7 mouse cellular contexts compared by ENCODE assay signal in the genomic region with DNA sequence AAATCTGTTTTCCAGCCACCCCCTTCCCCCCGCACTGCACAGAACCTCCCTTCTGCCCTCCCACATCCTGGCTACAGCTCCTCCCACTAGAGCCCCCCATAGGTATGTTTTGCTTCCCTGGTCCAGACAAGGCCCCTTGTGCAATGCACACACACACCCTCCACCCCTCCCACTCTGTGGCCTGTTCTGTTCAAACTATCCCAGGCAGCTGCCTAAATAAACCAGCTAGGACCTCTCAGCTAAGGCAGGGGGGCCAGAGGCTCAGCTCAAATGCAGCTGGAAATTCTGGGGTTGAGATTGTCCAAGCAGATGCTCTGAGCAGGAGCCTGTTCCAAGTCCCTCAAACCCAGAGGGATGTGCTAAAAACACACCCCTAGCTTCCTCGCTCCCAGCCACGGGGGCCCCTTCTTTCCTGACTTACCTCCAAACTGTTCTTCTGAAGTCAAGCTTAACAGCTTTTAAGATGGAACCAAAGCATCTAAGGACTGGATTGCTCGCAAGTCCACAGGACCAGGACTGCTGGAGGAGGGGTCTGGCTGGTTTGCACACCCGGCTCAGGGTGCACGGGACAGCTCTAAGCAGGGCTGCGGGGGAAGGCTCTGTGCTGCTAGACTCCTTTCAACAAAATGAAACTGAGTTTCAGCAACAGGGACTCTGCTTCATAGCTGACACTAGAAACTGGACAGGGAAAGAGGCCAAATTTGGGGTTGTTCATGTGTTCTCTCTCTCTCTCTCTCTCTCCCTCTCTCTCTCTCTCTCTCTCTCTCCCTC. TPM values are rescaled to one million over a fixed set of nuclear protein-coding genes. Genes with fewer than 3 reads are reported as not detected.
A peak's percentile ranks its signal among the peaks of the same experiment; 100 is the strongest.
DNase-seq lines count a peak whose midpoint lies in the region; ATAC-seq and TF ChIP-seq lines count a peak whose summit lies in the region.

No protein-coding gene starts in this region.

- DNase-seq in adipocyte (ENCODE audit: low spot score) = peak; percentile 73
- DNase-seq in embryo, embryonic 11 days = peak; percentile 79
- peak; percentile 75 for DNase-seq in heart, embryonic 10.5 days (ENCODE audit: low spot score)
- DNase-seq in kidney, postnatal 14 days = peak; percentile 48
- DNase-seq in midbrain, postnatal 0 days (ENCODE audit: low spot score) = peak; percentile 55
- no peak for DNase-seq in left cerebral cortex, adult 11 months (ENCODE audit: low spot score)
- DNase-seq in ovary, postnatal 14 days (ENCODE audit: low spot score) = no peak

- H3K4me3 ChIP-seq in heart, embryonic 10.5 days = peak overlapping the region; percentile 8; the same call in 1 of the 2 replicates
- H3K4me3 ChIP-seq in midbrain, postnatal 0 days (ENCODE audit: low read depth, low read length) = no peak overlapping the region

- H3K36me3 ChIP-seq in heart, embryonic 10.5 days = no peaks in the 10 kb centered on the region
- H3K36me3 ChIP-seq in midbrain, postnatal 0 days (ENCODE audit: insufficient read depth, low read length) = no peaks in the 10 kb centered on the region

- 39% methylated on average over 7 of the region's 7 CpGs for WGBS in heart, embryonic 10.5 days
- WGBS in midbrain, postnatal 0 days = 47% methylated on average over 7 of the region's 7 CpGs

- no peak overlapping the region for H3K9ac ChIP-seq in midbrain, postnatal 0 days (replicated peaks; ENCODE audit: low read length, poor library complexity, severe bottlenecking)

- TF ChIP-seq CTCF in midbrain, postnatal 0 days (IDR thresholded peaks at IDR 0.05) = no peak

- peak overlapping the region; percentile 69 for H3K27ac ChIP-seq in heart, embryonic 10.5 days
- H3K27ac ChIP-seq in midbrain, postnatal 0 days (ENCODE audit: low read depth, low read length) = no peak overlapping the region

- H3K9me3 ChIP-seq in heart, embryonic 10.5 days = no peaks in the 10 kb centered on the region
- no peaks in the 10 kb centered on the region for H3K9me3 ChIP-seq in midbrain, postnatal 0 days (ENCODE audit: low read length)

- no peak for ATAC-seq in midbrain, postnatal 0 days (ENCODE audit: low FRiP score)

- peaks cover 63% of the 10 kb centered on the region for H3K4me1 ChIP-seq in heart, embryonic 10.5 days
- H3K4me1 ChIP-seq in midbrain, postnatal 0 days (ENCODE audit: insufficient read depth, low read length) = no peaks in the 10 kb centered on the region; the same call in 1 of the 2 replicates

- peaks cover 27% of the 10 kb centered on the region for H3K27me3 ChIP-seq in heart, embryonic 10.5 days (ENCODE audit: insufficient read depth, poor library complexity, severe bottlenecking)
- H3K27me3 ChIP-seq in midbrain, postnatal 0 days (ENCODE audit: insufficient read depth, low read length) = no peaks in the 10 kb centered on the region

- peak overlapping the region; percentile 6; the same call in 1 of the 2 replicates for H3K4me2 ChIP-seq in midbrain, postnatal 0 days (ENCODE audit: low read depth, low read length, poor library complexity, severe bottlenecking)

RNA-seq across cellular contexts. Expression of a gene that starts 40.1 kb away (rescaled TPM):
- 0.07 TPM in 1 of 2 replicates, not detected in the other for polyA plus RNA-seq in heart, embryonic 10.5 days (2016; fragmentation: Nextera tagmentation; extraction: Ambion mirVana)
- total RNA-seq in midbrain, postnatal 0 days (2014; rRNA removed) = 0.24 and 0.27 TPM in 2 replicates
- 1.1 and 1.4 TPM in 2 replicates for polyA plus RNA-seq in midbrain, postnatal 0 days (2015; fragmentation: Nextera tagmentation; extraction: Ambion mirVana)

RNA-seq across cellular contexts. Expression of a gene that starts 45.4 kb away (rescaled TPM):
- polyA plus RNA-seq in heart, embryonic 10.5 days (2016; fragmentation: Nextera tagmentation; extraction: Ambion mirVana) = 3.0 and 10.4 TPM in 2 replicates
- 55.6 and 68.8 TPM in 2 replicates for total RNA-seq in midbrain, postnatal 0 days (2014; rRNA removed)
- 32.5 and 36.5 TPM in 2 replicates for polyA plus RNA-seq in midbrain, postnatal 0 days (2015; fragmentation: Nextera tagmentation; extraction: Ambion mirVana)

RNA-seq across cellular contexts. Expression of a gene that starts 45.4 kb away (rescaled TPM):
- polyA plus RNA-seq in heart, embryonic 10.5 days (2016; fragmentation: Nextera tagmentation; extraction: Ambion mirVana) = not detected in 2 replicates
- 233 and 267 TPM in 2 replicates for total RNA-seq in midbrain, postnatal 0 days (2014; rRNA removed)
- polyA plus RNA-seq in midbrain, postnatal 0 days (2015; fragmentation: Nextera tagmentation; extraction: Ambion mirVana) = 16.7 and 18.1 TPM in 2 replicates

Comparison
In these comparisons a context has a peak if more than half of its experiments do, and no peak if none do; other contexts are left out.
1. DNase-seq: peak in adipocyte (single experiment), embryo, embryonic 11 days (single experiment), heart, embryonic 10.5 days (single experiment), kidney, postnatal 14 days (single experiment) and midbrain, postnatal 0 days (single experiment); none in left cerebral cortex, adult 11 months (single experiment) and ovary, postnatal 14 days (single experiment).
2. RNA of a gene that starts 45.4 kb away (polyA plus RNA-seq): 16.7 to 18.1 TPM in midbrain, postnatal 0 days; not detected in heart, embryonic 10.5 days; every median in the first group is over 10 times any median in the second.